Mouse (Mus musculus): ENCODE results near the gene Kif26b.

- TF ChIP-seq CTCF (IDR thresholded peaks at IDR 0.05) (no peak), EP300 (IDR thresholded peaks at IDR 0.05) (no peak)
Observed at GRCm38 (mm10) chr1:178749786-178750185, 220.9 kb downstream of the Kif26b start.
